Mouse (Mus musculus): Measurements from ENCODE around the gene Gamt. TPM values are rescaled to one million over a fixed set of nuclear protein-coding genes. Genes with fewer than 3 reads are reported as not detected.
"Not testable (repeated sequence)": the region's sequence is repeated elsewhere in the genome, so short reads cannot be mapped to it uniquely, and the experiment has no call there.

The Gamt gene
- total RNA-seq, 2 experiments from 2014 or later = 5.7 to 6.9 TPM

DNA sequence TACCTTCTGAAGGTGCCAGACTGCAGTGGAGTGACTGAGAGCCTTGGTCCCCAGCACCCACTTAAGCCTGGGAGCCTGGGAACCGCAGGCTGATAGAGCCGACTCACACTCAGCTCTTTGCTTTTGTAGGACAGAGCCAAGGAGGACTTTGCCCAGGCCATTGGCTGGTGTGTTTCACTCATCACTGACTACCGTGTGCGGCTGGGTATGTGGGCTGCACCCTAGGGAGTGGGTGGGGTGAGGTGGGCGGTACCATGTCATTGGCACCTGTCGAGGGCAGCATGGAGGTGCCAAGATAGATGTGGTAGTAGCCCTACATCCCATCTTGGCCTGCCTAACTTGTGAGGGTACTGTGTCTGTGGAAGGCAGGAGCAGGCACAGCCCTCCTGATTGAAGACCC is 21.0 kb downstream of the Gamt start:
- no peak for ATAC-seq (replicated peaks; ENCODE audit: poor library complexity, severe bottlenecking)

DNA sequence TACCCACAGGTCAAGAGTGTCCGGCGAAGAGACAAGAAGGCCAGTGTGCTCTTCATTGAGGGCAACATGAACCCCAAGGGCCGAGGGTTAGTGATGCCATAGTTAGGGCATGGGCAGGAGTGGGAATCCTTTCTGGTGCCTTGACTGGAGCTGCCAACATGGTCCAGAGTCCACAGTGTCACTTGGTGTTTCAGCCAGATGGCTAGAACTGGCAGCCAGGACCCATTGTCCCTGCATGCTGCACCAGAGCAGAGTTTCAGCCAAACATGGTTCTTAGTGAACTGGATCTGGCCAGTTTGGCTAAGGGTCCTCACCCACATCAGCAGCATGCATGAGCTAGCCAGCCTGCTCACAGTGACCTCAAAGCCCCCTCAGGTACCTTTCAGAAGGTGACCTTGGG is 22.5 kb downstream of the Gamt start:
- no peak for ATAC-seq (replicated peaks; ENCODE audit: poor library complexity, severe bottlenecking)

DNA sequence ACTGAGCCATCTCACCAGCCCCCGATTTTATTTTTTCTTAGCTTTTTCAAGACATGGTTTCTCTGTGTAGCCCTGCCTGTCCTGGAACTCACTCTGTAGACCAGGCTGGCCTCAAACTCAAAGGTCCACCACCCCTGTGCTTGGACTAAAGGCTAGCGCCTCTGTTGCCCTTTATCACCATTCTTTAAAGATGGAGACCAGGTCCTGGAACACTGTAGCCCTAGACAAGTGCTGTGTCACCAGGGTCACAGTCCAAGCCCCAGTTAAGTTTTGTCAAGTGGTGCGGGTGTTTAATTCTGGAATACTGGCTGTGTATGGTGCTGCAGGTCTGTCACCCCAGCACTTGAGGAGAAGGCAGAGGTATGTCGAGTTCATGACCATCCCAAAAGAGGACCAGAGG is 23.8 kb downstream of the Gamt start:
- no peak for ATAC-seq (replicated peaks; ENCODE audit: poor library complexity, severe bottlenecking)

DNA sequence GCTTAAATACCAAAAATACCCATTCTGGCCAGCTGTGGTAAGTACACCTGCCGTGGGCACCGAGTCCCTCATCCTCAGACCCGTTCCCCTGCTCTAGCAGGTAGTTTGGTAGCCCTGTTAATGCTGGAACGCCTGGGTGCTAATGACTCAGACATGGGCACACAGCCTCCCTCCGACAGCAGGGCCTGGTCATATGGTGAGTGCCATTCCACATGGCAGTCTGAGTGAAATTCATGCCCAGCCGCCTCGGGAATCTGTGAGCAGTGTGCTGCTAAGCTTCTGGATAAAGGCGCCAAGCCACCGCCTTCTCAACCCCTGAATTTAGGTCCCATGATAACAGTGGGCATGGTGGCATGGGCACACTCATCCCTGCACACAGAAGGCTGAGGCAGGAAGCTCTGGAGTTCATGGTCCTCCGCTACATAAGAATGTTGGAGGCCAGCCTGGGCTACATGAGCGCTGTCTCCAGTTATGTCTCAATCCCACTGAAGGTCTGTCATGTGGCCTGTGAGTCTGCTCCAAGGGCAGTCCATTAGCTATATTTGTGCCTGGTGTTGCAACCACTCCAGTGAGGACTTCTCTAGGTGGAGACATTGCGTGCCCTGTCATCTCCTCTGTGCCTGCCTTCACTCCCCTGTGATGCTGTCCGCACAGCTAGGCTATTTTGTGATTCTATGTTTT is 24.5 kb downstream of the Gamt start:
- no peak for ATAC-seq (replicated peaks; ENCODE audit: poor library complexity, severe bottlenecking)

DNA sequence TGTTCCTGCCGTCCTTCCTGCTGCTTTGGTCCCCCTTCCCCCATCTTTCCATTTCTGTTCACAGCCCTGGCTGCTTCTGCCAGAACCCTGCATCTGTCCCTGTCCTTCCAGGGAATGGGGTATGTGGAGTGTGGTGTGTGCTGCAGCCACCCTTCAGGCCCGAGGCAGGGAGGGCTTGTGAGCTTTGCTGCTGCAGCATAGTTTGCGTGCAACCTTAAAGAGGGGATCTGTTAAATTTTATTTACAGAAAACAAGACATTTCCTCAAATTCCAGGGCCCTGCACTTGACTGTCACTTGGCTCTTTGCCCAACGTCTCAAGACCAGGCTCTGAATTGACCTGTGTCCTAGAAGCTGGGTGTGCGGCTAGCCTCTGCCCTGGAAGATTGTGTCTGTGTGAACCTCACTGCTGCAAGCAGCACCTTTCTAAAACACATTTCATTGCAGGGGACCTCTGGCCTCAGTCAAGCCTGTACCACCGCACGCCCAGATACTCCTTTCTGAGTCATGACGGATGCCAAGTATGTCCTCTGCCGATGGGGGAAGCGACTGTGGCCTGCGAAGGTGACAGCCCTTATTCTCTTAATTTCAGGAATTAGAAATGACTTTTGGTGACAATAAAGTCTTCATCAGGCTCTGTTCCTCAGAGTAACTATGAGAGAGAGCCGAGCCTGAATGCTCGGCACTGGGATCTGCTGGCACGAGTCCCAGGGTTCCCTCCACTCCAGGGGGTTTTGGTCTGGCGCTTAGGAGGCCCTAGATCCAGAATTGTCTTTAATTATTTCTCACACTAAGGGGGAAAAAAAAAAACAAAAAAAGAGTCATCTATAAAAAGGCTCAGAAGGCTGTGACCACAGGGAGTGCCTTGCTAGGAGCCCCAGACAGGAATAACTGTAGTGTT is 32.7 kb downstream of the Gamt start:
- ATAC-seq (replicated peaks; ENCODE audit: poor library complexity, severe bottlenecking) = no peak

DNA sequence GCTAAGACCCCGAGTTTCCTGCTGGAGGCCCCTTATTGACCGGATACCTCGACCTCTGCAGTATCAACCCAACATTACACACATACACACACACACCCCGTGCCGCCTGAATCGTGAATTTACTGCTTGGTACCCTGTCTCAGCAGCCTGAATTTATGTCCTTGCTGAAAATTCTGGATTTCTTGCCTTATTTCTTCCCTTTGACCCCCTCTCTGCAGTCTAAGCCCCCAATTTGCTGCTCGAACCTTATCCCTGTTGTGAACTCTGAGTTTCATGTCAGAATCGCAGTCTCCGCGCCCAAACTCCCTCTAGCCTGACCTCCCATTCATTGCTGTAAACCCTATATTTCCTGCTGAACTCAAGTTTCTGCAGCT is 33.7 kb downstream of the Gamt start:
- ATAC-seq (replicated peaks; ENCODE audit: poor library complexity, severe bottlenecking) = 0 out of 2 replicates have a peak, but pooled peaks have one; percentile 2

DNA sequence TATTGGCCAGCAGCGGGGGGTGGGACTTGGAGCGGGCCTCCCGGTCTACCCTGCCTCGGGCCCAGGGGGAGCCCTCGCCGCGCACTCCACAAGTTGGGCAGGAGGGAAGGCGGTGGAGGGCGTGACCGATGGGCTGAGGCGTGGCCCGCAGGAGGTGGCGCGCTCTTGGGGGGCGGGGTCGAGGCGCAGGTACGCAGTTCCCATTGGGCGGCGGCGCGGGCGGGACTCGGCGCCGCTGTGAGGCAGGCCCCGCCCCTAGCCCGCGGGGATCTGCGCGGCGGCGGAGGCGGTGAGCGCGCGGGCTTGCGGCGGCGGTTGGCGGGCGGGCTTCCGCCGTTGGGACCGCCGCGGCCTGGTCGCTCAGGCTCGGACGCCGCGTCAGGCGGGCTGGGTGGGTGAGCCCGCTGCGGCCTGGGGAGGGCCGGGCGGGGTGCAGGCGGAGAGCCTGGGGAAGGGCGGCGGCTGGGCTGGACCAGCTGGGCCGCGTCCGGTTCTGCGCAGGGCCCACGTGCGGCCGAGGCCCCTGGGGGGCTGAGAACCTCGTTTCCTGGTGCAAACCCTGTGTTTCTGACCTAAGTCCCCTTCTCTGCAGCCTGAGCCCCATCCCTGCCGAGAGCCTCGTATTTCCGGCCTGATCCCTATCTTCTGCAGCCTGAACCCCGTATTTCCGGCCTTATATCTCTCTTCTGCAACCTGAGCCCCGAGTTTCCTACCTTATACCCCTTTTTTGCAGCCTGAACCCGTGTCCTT is 34.2 kb downstream of the Gamt start, which contains the start of gene Mum1:
Gene Mum1 (plus strand): TSS at position 19 of the 750 bp plus-strand sequence.
- peak; percentile 99 for ATAC-seq (replicated peaks; ENCODE audit: poor library complexity, severe bottlenecking)

DNA sequence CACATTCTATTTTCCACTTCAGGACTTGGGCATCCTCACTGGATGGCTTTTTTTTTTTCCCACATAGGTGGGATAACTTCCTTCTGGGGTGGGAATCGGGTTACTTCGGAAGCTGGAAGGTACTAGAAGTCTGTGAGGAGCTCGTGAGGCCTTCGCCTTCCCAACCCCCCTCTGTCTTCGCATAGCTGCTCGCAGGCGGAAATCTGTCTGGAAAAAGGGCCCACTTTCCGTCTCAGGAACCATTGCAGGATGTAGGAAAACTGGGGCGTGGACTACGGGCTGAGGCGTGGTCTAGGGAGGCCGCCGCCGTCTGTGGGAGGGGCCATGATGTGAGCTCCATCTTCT is 34.8 kb downstream of the Gamt start:
- ATAC-seq (replicated peaks; ENCODE audit: poor library complexity, severe bottlenecking) = no peak

DNA sequence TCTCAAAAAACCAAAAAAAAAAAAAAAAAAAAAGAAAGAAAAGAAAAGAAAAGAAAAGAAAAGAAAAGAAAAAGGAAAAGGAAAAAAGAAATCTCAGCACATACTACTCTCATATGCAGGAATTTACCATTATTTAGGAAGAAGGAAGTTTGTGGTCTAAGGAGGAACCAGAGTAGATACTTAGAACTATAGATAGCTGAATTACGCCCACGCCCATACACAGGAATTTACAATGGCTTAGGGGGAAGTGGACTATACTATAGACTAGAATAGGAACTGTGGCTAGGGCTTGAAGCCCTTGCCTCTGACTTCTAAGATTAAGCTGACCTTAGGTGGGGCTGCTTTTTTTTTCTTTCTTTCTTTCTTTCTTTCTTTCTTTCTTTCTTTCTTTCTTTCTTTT is 37.7 kb downstream of the Gamt start:
- ATAC-seq (replicated peaks; ENCODE audit: poor library complexity, severe bottlenecking) = not testable (repeated sequence)

DNA sequence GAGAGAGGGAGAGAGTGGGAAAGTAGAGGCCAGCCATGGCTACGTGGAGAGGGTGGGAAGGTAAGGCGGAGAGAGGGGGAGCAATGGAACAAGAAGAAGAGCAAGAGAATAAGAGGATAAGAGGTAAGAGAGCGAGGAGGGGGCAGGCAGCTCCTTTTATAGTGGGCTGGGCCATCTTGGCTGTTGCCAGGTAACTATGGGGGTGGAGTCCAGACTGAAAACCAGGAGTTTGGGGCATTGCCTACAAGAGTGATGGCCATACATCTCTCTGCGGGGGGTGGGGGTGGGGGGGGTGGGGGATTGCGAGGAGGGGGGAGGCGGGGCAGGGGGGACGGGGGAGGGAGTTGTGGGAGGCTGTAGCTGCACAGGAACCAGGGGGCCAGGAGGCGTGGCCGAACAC is 40.1 kb downstream of the Gamt start:
- ATAC-seq (replicated peaks; ENCODE audit: poor library complexity, severe bottlenecking) = no peak

DNA sequence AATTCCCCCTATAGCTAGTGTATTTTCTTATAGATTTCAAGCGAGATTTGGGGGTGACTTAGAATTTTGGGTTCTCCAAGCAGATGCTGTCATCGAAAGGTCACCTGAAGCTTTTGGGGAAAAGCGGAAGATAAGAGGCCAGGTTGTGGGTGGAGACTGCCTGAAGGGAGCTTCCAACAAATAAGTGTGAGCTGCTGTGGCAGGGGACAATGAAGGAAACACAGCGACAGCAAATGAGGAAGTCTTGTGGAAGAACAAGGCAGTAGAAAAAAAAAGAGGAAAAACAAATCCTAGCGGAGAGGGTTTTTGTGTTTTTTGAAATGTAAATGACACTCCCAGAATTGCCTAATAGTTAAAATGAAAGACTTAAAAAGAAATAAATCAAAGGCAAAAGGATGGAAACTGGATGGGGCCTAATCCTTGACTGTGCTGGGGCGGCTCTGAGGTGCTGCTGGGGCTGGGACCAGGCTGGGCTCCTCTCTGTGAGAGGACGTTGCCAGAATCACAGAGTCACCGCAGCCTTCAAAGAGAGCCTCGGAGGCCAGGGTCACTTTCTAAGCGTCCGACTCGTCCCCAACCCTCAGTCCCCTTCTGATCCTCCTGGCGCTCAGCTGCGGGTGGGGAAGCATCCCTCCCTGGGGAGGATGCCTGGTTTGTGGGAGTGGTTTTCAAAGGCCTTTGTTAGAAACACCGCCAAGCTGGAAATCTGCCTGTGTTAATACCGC is 45.6 kb downstream of the Gamt start:
- ATAC-seq (replicated peaks; ENCODE audit: poor library complexity, severe bottlenecking) = peak; percentile 59

DNA sequence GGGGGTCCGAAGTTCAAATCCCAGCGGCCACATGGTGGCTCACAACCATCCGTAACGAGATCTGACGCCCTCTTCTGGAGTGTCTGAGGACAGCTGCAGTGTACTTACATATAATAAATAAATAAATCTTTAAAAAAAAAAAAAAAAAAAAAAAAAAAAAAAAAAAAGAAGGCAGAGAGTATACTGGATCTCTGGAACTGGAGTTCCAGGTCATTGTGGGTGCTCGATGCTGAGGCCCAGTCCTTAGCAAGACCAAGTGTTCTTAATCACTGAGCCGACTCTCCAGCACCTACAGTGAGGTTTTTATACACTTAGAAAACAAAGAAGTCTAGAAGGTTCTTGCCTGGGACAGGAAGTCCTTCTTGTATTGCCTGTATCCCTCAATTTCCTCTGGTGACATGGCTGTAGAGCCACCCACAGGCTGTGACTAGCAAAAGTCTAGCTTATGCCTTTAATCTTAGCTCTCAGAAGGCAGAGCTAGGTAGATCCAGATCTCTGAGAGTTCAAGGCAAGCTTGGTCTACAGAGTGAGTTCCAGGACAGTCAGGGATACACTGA is 49.2 kb downstream of the Gamt start:
- ATAC-seq (replicated peaks; ENCODE audit: poor library complexity, severe bottlenecking) = not testable (repeated sequence)

DNA sequence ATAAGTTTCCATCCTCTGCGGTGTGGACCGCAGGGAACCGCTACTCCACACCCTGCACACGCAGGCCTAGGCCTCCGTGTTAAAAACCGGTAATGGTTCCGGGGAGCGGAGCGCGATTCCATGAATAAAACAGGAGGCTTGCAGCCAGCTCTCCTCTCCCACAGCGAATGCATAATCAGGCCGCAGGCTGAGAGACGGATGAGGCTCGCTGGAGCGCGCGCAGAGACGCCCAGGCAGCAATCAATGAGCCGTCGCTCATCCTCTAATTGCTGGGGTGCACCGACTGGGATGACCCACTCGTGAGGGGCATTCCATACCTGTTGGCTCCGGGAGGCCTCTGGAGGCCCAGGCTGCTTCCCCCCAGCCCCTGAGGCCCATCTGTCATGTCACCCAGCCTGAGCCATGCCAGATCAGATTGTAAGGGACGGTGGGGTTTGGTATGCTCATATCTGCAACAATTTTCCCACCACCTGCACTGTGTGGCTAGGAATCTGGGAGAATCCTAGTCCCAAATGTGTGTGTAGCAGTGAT is 51.9 kb downstream of the Gamt start:
- ATAC-seq (replicated peaks; ENCODE audit: poor library complexity, severe bottlenecking) = no peak

DNA sequence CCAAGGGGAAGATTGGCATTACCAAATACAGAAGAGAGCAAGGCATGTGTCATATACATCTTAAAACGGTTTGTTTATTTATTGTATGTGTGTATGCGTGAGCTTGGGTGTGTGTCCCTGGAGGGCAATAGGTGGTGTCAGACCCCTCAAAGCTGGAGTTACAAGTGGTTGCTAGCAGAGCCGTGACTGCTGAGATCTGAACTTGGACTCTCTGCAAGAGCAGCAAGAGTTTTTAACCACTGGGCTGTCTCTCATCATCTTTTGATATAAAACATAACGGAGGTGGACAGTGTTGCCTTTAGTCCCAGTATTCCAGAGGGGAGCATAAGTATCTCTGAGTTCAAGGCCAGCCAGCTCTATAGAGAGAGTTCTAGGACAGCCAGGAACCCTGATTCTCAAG is 52.6 kb downstream of the Gamt start:
- ATAC-seq (replicated peaks; ENCODE audit: poor library complexity, severe bottlenecking) = no peak

Other genes with a start within 250 kb of the Gamt start
- 109 and 133 TPM in 2 replicates for gene Arhgap45, start 244.4 kb downstream of the Gamt start, total RNA-seq (2014; fragmentation: Nextera tagmentation)
- gene Arhgap45, start 244.4 kb downstream of the Gamt start, total RNA-seq (2017) = 110 and 120 TPM in 2 replicates
- gene Polr2e, start 221.2 kb downstream of the Gamt start, total RNA-seq (2014; fragmentation: Nextera tagmentation) = 96.6 and 105 TPM in 2 replicates
- gene Polr2e, start 221.2 kb downstream of the Gamt start, total RNA-seq (2017) = 79.7 and 86.7 TPM in 2 replicates
- gene Gpx4, start 213.8 kb downstream of the Gamt start, total RNA-seq (2014; fragmentation: Nextera tagmentation) = 278 and 280 TPM in 2 replicates
- gene Gpx4, start 213.8 kb downstream of the Gamt start, total RNA-seq (2017) = 397 and 420 TPM in 2 replicates
- gene Sbno2, start 155.4 kb downstream of the Gamt start, total RNA-seq (2014; fragmentation: Nextera tagmentation) = 42.4 and 43.6 TPM in 2 replicates
- 18.0 and 24.5 TPM in 2 replicates for gene Sbno2, start 155.4 kb downstream of the Gamt start, total RNA-seq (2017)
- gene Stk11, start 145.2 kb downstream of the Gamt start, total RNA-seq (2014; fragmentation: Nextera tagmentation) = 94.5 and 150 TPM in 2 replicates
- 121 and 132 TPM in 2 replicates for gene Stk11, start 145.2 kb downstream of the Gamt start, total RNA-seq (2017)
- 193 and 253 TPM in 2 replicates for gene Atp5d, start 122.4 kb downstream of the Gamt start, total RNA-seq (2014; fragmentation: Nextera tagmentation)
- 47.4 and 49.6 TPM in 2 replicates for gene Atp5d, start 122.4 kb downstream of the Gamt start, total RNA-seq (2017)
- gene Cbarp, start 120.2 kb downstream of the Gamt start, total RNA-seq (2014; fragmentation: Nextera tagmentation) = 0.73 and 5.3 TPM in 2 replicates
- gene Cbarp, start 120.2 kb downstream of the Gamt start, total RNA-seq (2017) = 0.36 TPM in 1 of 2 replicates, not detected in the other
- gene Midn, start 112.7 kb downstream of the Gamt start, total RNA-seq (2014; fragmentation: Nextera tagmentation) = 26.7 and 36.8 TPM in 2 replicates
- gene Midn, start 112.7 kb downstream of the Gamt start, total RNA-seq (2017) = 10.0 and 17.4 TPM in 2 replicates
- 25.3 and 70.7 TPM in 2 replicates for gene Cirbp, start 95.0 kb downstream of the Gamt start, total RNA-seq (2014; fragmentation: Nextera tagmentation)
- 36.8 and 40.7 TPM in 2 replicates for gene Cirbp, start 95.0 kb downstream of the Gamt start, total RNA-seq (2017)
- 17.2 and 43.4 TPM in 2 replicates for gene 1600002K03Rik, start 88.1 kb downstream of the Gamt start, total RNA-seq (2014; fragmentation: Nextera tagmentation)
- 11.2 and 11.5 TPM in 2 replicates for gene 1600002K03Rik, start 88.1 kb downstream of the Gamt start, total RNA-seq (2017)
- gene Efna2, start 81.5 kb downstream of the Gamt start, total RNA-seq (2014; fragmentation: Nextera tagmentation) = not detected in 2 replicates
- 0.05 TPM in 1 of 2 replicates, not detected in the other for gene Efna2, start 81.5 kb downstream of the Gamt start, total RNA-seq (2017)
- gene Mum1, start 34.6 kb downstream of the Gamt start, total RNA-seq (2014; fragmentation: Nextera tagmentation) = 52.6 and 53.1 TPM in 2 replicates
- gene Mum1, start 34.6 kb downstream of the Gamt start, total RNA-seq (2017) = 30.6 and 31.0 TPM in 2 replicates
- 109 and 191 TPM in 2 replicates for gene Ndufs7, start 11.9 kb downstream of the Gamt start, total RNA-seq (2014; fragmentation: Nextera tagmentation)
- gene Ndufs7, start 11.9 kb downstream of the Gamt start, total RNA-seq (2017) = 97.9 and 124 TPM in 2 replicates
- 128 and 145 TPM in 2 replicates for gene Dazap1, start 474 bp upstream of the Gamt start, total RNA-seq (2014; fragmentation: Nextera tagmentation)
- 154 and 157 TPM in 2 replicates for gene Dazap1, start 474 bp upstream of the Gamt start, total RNA-seq (2017)
- gene Rps15, start 31.4 kb upstream of the Gamt start, total RNA-seq (2014; fragmentation: Nextera tagmentation) = 3,725 and 3,829 TPM in 2 replicates
- 2,646 and 2,810 TPM in 2 replicates for gene Rps15, start 31.4 kb upstream of the Gamt start, total RNA-seq (2017)
- not detected in 2 replicates for gene Apc2, start 35.0 kb upstream of the Gamt start, total RNA-seq (2014; fragmentation: Nextera tagmentation)
- gene Apc2, start 35.0 kb upstream of the Gamt start, total RNA-seq (2017) = not detected in 2 replicates
- gene 2310011J03Rik, start 59.5 kb upstream of the Gamt start, total RNA-seq (2014; fragmentation: Nextera tagmentation) = 35.2 and 45.0 TPM in 2 replicates
- 16.4 and 17.4 TPM in 2 replicates for gene 2310011J03Rik, start 59.5 kb upstream of the Gamt start, total RNA-seq (2017)
- gene Pcsk4, start 68.5 kb upstream of the Gamt start, total RNA-seq (2014; fragmentation: Nextera tagmentation) = 6.7 and 7.2 TPM in 2 replicates
- gene Pcsk4, start 68.5 kb upstream of the Gamt start, total RNA-seq (2017) = 0.98 and 1.6 TPM in 2 replicates
- 0.11 and 0.60 TPM in 2 replicates for gene Reep6, start 68.9 kb upstream of the Gamt start, total RNA-seq (2014; fragmentation: Nextera tagmentation)
- gene Reep6, start 68.9 kb upstream of the Gamt start, total RNA-seq (2017) = 0.22 and 2.7 TPM in 2 replicates
- gene Adamtsl5, start 87.4 kb upstream of the Gamt start, total RNA-seq (2014; fragmentation: Nextera tagmentation) = not detected in 2 replicates
- not detected in 2 replicates for gene Adamtsl5, start 87.4 kb upstream of the Gamt start, total RNA-seq (2017)
- gene Plk5, start 95.4 kb upstream of the Gamt start, total RNA-seq (2014; fragmentation: Nextera tagmentation) = not detected in 2 replicates
- gene Plk5, start 95.4 kb upstream of the Gamt start, total RNA-seq (2017) = not detected in 2 replicates
- 0.67 and 3.6 TPM in 2 replicates for gene Mex3d, start 126.6 kb upstream of the Gamt start, total RNA-seq (2014; fragmentation: Nextera tagmentation)
- gene Mex3d, start 126.6 kb upstream of the Gamt start, total RNA-seq (2017) = 2.1 and 2.2 TPM in 2 replicates
- gene Mbd3, start 138.5 kb upstream of the Gamt start, total RNA-seq (2014; fragmentation: Nextera tagmentation) = 85.0 and 105 TPM in 2 replicates
- 94.1 and 106 TPM in 2 replicates for gene Mbd3, start 138.5 kb upstream of the Gamt start, total RNA-seq (2017)
- 382 and 438 TPM in 2 replicates for gene Uqcr11, start 145.8 kb upstream of the Gamt start, total RNA-seq (2014; fragmentation: Nextera tagmentation)
- gene Uqcr11, start 145.8 kb upstream of the Gamt start, total RNA-seq (2017) = 172 and 277 TPM in 2 replicates
- 33.8 and 55.2 TPM in 2 replicates for gene Tcf3, start 172.6 kb upstream of the Gamt start, total RNA-seq (2014; fragmentation: Nextera tagmentation)
- 30.7 and 48.4 TPM in 2 replicates for gene Tcf3, start 172.6 kb upstream of the Gamt start, total RNA-seq (2017)
- gene Onecut3, start 233.8 kb upstream of the Gamt start, total RNA-seq (2014; fragmentation: Nextera tagmentation) = not detected in 2 replicates
- gene Onecut3, start 233.8 kb upstream of the Gamt start, total RNA-seq (2017) = not detected in 2 replicates

All from granulocyte monocyte progenitor cell, adult 5-6 weeks (primary cell).